Mouse (Mus musculus) testis, adult 10 weeks (tissue): ENCODE results near the gene Mpdu1. TPM values are rescaled to one million over a fixed set of nuclear protein-coding genes. Genes with fewer than 3 reads are reported as not detected.

Experiments used
- polyA plus RNA-seq: library from polyadenylated mRNA; stranded (reverse); fragments of 350-450 nt; fragmentation: Illumina TruSeq; extraction: RNeasy Lipid Tissue Mini Kit (QIAGEN cat#74804); gene quantifications from one replicate; pipeline ENCODE4 v1.2.3, GENCODE M21; 2014; ENCODE audit warnings: low read depth, low replicate concordance

Gene Mpdu1
- 8.7 TPM for polyA plus RNA-seq

GRCm38 (mm10) chr11:69662213-69662966 lies at the start of gene Mpdu1:
Mpdu1 (minus strand) TSS chr11:69662642.

GRCm38 (mm10) chr11:69695361-69696181 lies 33.1 kb upstream of the Mpdu1 start, which contains the start of the genes Tnfsf12 and Tnfsfm13:
Tnfsf12 (minus strand) TSS chr11:69695849.
Tnfsfm13 (minus strand) TSS chr11:69696098.

GRCm38 (mm10) chr11:69685526-69686148 lies 23.2 kb upstream of the Mpdu1 start, which contains the start of gene Tnfsf13:
Tnfsf13 (minus strand) TSS chr11:69685784.

GRCm38 (mm10) chr11:69681314-69682208 lies 19.1 kb upstream of the Mpdu1 start, which contains the start of gene Senp3:
Senp3 (minus strand) TSS chr11:69682084.

GRCm38 (mm10) chr11:69672211-69672706 lies 9.8 kb upstream of the Mpdu1 start, which contains the start of gene Eif4a1:
Eif4a1 (minus strand) TSS chr11:69672423.

GRCm38 (mm10) chr11:69665961-69666664 lies 3.7 kb upstream of the Mpdu1 start, which contains the start of gene Cd68:
Cd68 (minus strand) TSS chr11:69666153.

GRCm38 (mm10) chr11:69655264-69656064 lies 7.0 kb downstream of the Mpdu1 start, which contains the start of gene Sox15:
Sox15 (plus strand) TSS chr11:69655314.

GRCm38 (mm10) chr11:69632284-69633089 lies 30.0 kb downstream of the Mpdu1 start, which contains the start of gene Fxr2:
Fxr2 (plus strand) TSS chr11:69632990.

GRCm38 (mm10) chr11:69621571-69622268 lies 40.7 kb downstream of the Mpdu1 start, which contains the start of gene Sat2:
Sat2 (plus strand) TSS chr11:69622024.

GRCm38 (mm10) chr11:69617805-69618204 lies 44.6 kb downstream of the Mpdu1 start, which contains the start of gene Shbg:
Shbg (minus strand) TSS chr11:69617905.

Other genes with a start within 250 kb of the Mpdu1 start
- gene Kdm6b, start 249.0 kb downstream of the Mpdu1 start, polyA plus RNA-seq = 0.98 TPM
- 10.4 TPM for gene Dnah2, start 113.5 kb downstream of the Mpdu1 start, polyA plus RNA-seq
- gene Efnb3, start 102.4 kb downstream of the Mpdu1 start, polyA plus RNA-seq = 0.48 TPM
- gene Wrap53, start 82.4 kb downstream of the Mpdu1 start, polyA plus RNA-seq = 1.1 TPM
- 2.5 TPM for gene Trp53, start 82.3 kb downstream of the Mpdu1 start, polyA plus RNA-seq
- 23.7 TPM for gene Atp1b2, start 56.7 kb downstream of the Mpdu1 start, polyA plus RNA-seq
- gene Shbg, start 44.7 kb downstream of the Mpdu1 start, polyA plus RNA-seq = 2.6 TPM
- 6.7 TPM for gene Sat2, start 40.6 kb downstream of the Mpdu1 start, polyA plus RNA-seq
- gene Fxr2, start 29.7 kb downstream of the Mpdu1 start, polyA plus RNA-seq = 16.0 TPM
- not detected for gene Sox15, start 7.3 kb downstream of the Mpdu1 start, polyA plus RNA-seq
- gene Cd68, start 3.5 kb upstream of the Mpdu1 start, polyA plus RNA-seq = 0.91 TPM
- 265 TPM for gene Eif4a1, start 9.8 kb upstream of the Mpdu1 start, polyA plus RNA-seq
- gene Senp3, start 19.4 kb upstream of the Mpdu1 start, polyA plus RNA-seq = 94.6 TPM
- gene Tnfsf13, start 23.1 kb upstream of the Mpdu1 start, polyA plus RNA-seq = 3.8 TPM
- 0.20 TPM for gene Tnfsf12, start 33.2 kb upstream of the Mpdu1 start, polyA plus RNA-seq
- gene Tnfsfm13, start 33.5 kb upstream of the Mpdu1 start, polyA plus RNA-seq = 1.7 TPM
- gene Polr2a, start 96.0 kb upstream of the Mpdu1 start, polyA plus RNA-seq = 43.5 TPM
- gene Slc35g3, start 99.3 kb upstream of the Mpdu1 start, polyA plus RNA-seq = 33.7 TPM
- 3.6 TPM for gene Zbtb4, start 103.3 kb upstream of the Mpdu1 start, polyA plus RNA-seq
- 0.24 TPM for gene Chrnb1, start 133.3 kb upstream of the Mpdu1 start, polyA plus RNA-seq
- gene Fgf11, start 139.2 kb upstream of the Mpdu1 start, polyA plus RNA-seq = 3.7 TPM
- not detected for gene Tmem102, start 143.0 kb upstream of the Mpdu1 start, polyA plus RNA-seq
- 131 TPM for gene Gm39566, start 152.7 kb upstream of the Mpdu1 start, polyA plus RNA-seq
- 15.9 TPM for gene Spem2, start 155.8 kb upstream of the Mpdu1 start, polyA plus RNA-seq
- 145 TPM for gene Spem1, start 159.5 kb upstream of the Mpdu1 start, polyA plus RNA-seq
- gene Nlgn2, start 175.1 kb upstream of the Mpdu1 start, polyA plus RNA-seq = 0.17 TPM
- 4.6 TPM for gene Tmem256, start 175.9 kb upstream of the Mpdu1 start, polyA plus RNA-seq
- 0.28 TPM for gene Plscr3, start 183.7 kb upstream of the Mpdu1 start, polyA plus RNA-seq
- gene Tnk1, start 196.1 kb upstream of the Mpdu1 start, polyA plus RNA-seq = 0.07 TPM
- gene Tmem95, start 215.4 kb upstream of the Mpdu1 start, polyA plus RNA-seq = 8.3 TPM
- 0.22 TPM for gene Kctd11, start 218.8 kb upstream of the Mpdu1 start, polyA plus RNA-seq
- 1.7 TPM for gene Acap1, start 232.9 kb upstream of the Mpdu1 start, polyA plus RNA-seq
- 291 TPM for gene 2810408A11Rik, start 238.3 kb upstream of the Mpdu1 start, polyA plus RNA-seq
- gene Neurl4, start 238.4 kb upstream of the Mpdu1 start, polyA plus RNA-seq = 5.5 TPM